Mouse (Mus musculus) forebrain, embryonic 12.5 days (tissue): ENCODE measurements around the gene A730049H05Rik. TPM values are rescaled to one million over a fixed set of nuclear protein-coding genes. Genes with fewer than 3 reads are reported as not detected.

ENCODE experiments used
- ATAC-seq: fragments of 200-750 bp; cut with Nextera tagmentation; 2 replicates; pipeline ENCODE4 v1.8.0; 2017; ENCODE audit warnings: moderate TSS enrichment; ENCODE audit not compliant: low FRiP score
- H3K27ac ChIP-seq: fragments of 300-500 bp; sonication (generic); 2 replicates; pipeline ENCODE4 v1.5.1; 2016; ENCODE audit warnings: mild to moderate bottlenecking
- H3K27me3 ChIP-seq: fragments of 300-500 bp; sonication (generic); 2 replicates; pipeline ENCODE4 v1.6.1; 2016; ENCODE audit warnings: mild to moderate bottlenecking
- H3K36me3 ChIP-seq: fragments of 300-500 bp; sonication (generic); replicated peaks from 2 replicates; pipeline ENCODE4 v1.6.1; 2016; ENCODE audit warnings: mild to moderate bottlenecking
- H3K4me1 ChIP-seq: fragments of 300-500 bp; sonication (generic); 2 replicates; pipeline ENCODE4 v1.6.1; 2016
- H3K4me2 ChIP-seq: fragments of 300-500 bp; sonication (generic); 2 replicates; pipeline ENCODE4 v1.6.1; 2016; ENCODE audit warnings: mild to moderate bottlenecking, moderate library complexity
- H3K4me3 ChIP-seq: fragments of 300-500 bp; sonication (generic); replicated peaks from 2 replicates; pipeline ENCODE4 v1.5.1; 2016; ENCODE audit warnings: mild to moderate bottlenecking
- H3K9ac ChIP-seq: fragments of 300-500 bp; sonication (generic); 2 replicates; pipeline ENCODE4 v1.6.1; 2016; ENCODE audit warnings: mild to moderate bottlenecking
- H3K9me3 ChIP-seq: fragments of 300-500 bp; sonication (generic); 2 replicates; pipeline ENCODE4 v1.6.1; 2016
- WGBS: fragments of 180-500 bp; shearing (Covaris S2); methylation state at CpG from one replicate; pipeline ENCODE4 v1.1.7; 2016; 5-methylcytosine and 5-hydroxymethylcytosine counted together
- polyA plus RNA-seq: library from polyadenylated mRNA; unstranded; fragments of >200 nt; fragmentation: Nextera tagmentation; extraction: Ambion mirVana; gene quantifications from 2 replicates; pipeline ENCODE4 v1.2.1, GENCODE M21; 2016

A730049H05Rik gene
- polyA plus RNA-seq, 1 experiment from 2014 or later, result 0.49 TPM

DNA sequence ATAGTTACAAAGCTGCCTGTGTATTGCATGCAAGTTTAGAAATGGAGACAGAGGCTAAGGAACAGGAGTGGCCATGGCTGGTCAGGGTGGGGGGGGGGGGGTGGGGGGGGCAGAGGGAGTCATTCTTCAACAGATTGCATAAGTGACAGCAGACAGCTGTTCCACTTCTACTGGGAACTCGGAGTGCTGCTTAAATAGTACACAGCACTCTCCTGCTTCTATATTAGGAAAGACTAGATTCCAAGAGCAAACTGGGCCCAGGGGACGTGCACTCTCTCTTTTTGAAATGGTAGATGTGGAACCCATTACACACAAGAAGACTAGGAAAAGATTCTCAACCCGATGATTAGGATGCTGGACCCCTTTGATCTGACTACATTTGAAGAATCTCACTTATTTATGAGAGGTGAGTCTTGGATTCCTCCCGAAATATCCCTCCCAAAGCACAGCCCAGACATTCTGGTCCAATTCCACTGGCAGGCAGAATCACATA, 52.9 kb downstream of the A730049H05Rik start, which contains the start of gene Gm15737:
Gm15737 (plus strand) TSS at position 269 of the 493 bp plus-strand sequence.
- Histone ChIP-seq H3K4me3 (no peak within 1 kb of the TSS), H3K9me3 (no peaks in the 10 kb centered on the region), H3K4me1 (peaks cover 3% of the 10 kb centered on the region; the same call in 1 of the 2 replicates), H3K27ac (no peak within 1 kb of the TSS), H3K27me3 (no peaks in the 10 kb centered on the region), H3K36me3 (no peaks in the 10 kb centered on the region), H3K9ac (no peak within 1 kb of the TSS), H3K4me2 (no peak within 1 kb of the TSS)
- WGBS, result 66% methylated on average over 4 of the region's 4 CpGs
- ATAC-seq, result no peak

GRCm38 (mm10) chr6:92869582-92870219, 53.4 kb downstream of the A730049H05Rik start:
- H3K4me2 ChIP-seq, result no peak overlapping the region
- ATAC-seq, result no peak; the same call in 1 of the 2 replicates
- H3K27ac ChIP-seq, result no peak overlapping the region
- no peaks in the 10 kb centered on the region for H3K36me3 ChIP-seq
- no peak overlapping the region for H3K9ac ChIP-seq
- H3K4me3 ChIP-seq, result no peak overlapping the region
- no peaks in the 10 kb centered on the region for H3K9me3 ChIP-seq
- H3K27me3 ChIP-seq, result no peaks in the 10 kb centered on the region
- peaks cover 3% of the 10 kb centered on the region; the same call in 1 of the 2 replicates for H3K4me1 ChIP-seq
- 78% methylated on average over 16 of the region's 16 CpGs for WGBS

GRCm38 (mm10) chr6:92871813-92872212, 55.5 kb downstream of the A730049H05Rik start:
- Histone ChIP-seq H3K4me3 (no peak overlapping the region), H3K27ac (no peak overlapping the region), H3K27me3 (no peaks in the 10 kb centered on the region), H3K4me2 (no peak overlapping the region), H3K9ac (no peak overlapping the region), H3K4me1 (peaks cover 3% of the 10 kb centered on the region; the same call in 1 of the 2 replicates), H3K9me3 (no peaks in the 10 kb centered on the region), H3K36me3 (no peaks in the 10 kb centered on the region)
- no peak for ATAC-seq
- 52% methylated on average over 4 of the region's 4 CpGs for WGBS

GRCm38 (mm10) chr6:92872766-92873165, 56.5 kb downstream of the A730049H05Rik start:
- Histone ChIP-seq H3K9me3 (no peaks in the 10 kb centered on the region), H3K27me3 (no peaks in the 10 kb centered on the region), H3K36me3 (no peaks in the 10 kb centered on the region), H3K4me1 (peaks cover 3% of the 10 kb centered on the region; the same call in 1 of the 2 replicates), H3K9ac (no peak overlapping the region), H3K27ac (no peak overlapping the region), H3K4me2 (no peak overlapping the region), H3K4me3 (no peak overlapping the region)
- 92% methylated on average over 10 of the region's 10 CpGs for WGBS
- ATAC-seq, result no peak

GRCm38 (mm10) chr6:92874854-92875253, 58.6 kb downstream of the A730049H05Rik start:
- WGBS, result 80% methylated on average over 5 of the region's 5 CpGs
- H3K9ac ChIP-seq, result no peak overlapping the region
- no peak overlapping the region for H3K27ac ChIP-seq
- H3K4me1 ChIP-seq, result no peaks in the 10 kb centered on the region; the same call in 1 of the 2 replicates
- no peak overlapping the region for H3K4me2 ChIP-seq
- H3K9me3 ChIP-seq, result no peaks in the 10 kb centered on the region
- no peak for ATAC-seq
- no peak overlapping the region for H3K4me3 ChIP-seq
- H3K27me3 ChIP-seq, result no peaks in the 10 kb centered on the region
- H3K36me3 ChIP-seq, result no peaks in the 10 kb centered on the region

DNA sequence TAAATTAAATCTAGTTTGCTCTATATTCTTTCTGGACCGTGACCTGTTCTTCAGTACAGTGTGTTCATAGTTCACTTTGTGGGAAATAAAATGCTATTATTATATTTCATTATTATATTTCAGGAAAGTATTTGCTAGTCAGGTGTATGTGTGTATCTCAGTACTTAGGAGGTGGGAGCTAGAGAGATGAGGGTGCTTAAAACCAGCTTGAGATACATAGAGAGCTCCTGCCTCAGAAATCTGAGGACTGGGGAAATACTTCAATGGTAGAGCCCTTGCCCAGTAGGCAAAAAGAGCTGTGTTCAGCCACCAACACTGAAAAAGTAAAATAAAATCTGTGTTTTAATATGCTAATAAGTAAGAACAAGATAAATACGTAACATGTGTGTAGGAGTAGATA, 59.1 kb downstream of the A730049H05Rik start:
- ATAC-seq, result no peak
- no peak overlapping the region for H3K9ac ChIP-seq
- H3K27me3 ChIP-seq, result no peaks in the 10 kb centered on the region
- no peaks in the 10 kb centered on the region for H3K36me3 ChIP-seq
- WGBS, result 89% methylated on average over 2 of the region's 2 CpGs
- no peaks in the 10 kb centered on the region; the same call in 1 of the 2 replicates for H3K4me1 ChIP-seq
- no peak overlapping the region for H3K4me2 ChIP-seq
- H3K27ac ChIP-seq, result no peak overlapping the region
- no peak overlapping the region for H3K4me3 ChIP-seq
- no peaks in the 10 kb centered on the region for H3K9me3 ChIP-seq

- H3K4me3 ChIP-seq, result no peak overlapping the region
- H3K4me2 ChIP-seq, result no peak overlapping the region
- no peak overlapping the region for H3K27ac ChIP-seq
- no peak overlapping the region for H3K9ac ChIP-seq
- no peak for ATAC-seq
- 85% methylated on average over 5 of the region's 5 CpGs for WGBS
- H3K27me3 ChIP-seq, result no peaks in the 10 kb centered on the region
- H3K36me3 ChIP-seq, result no peaks in the 10 kb centered on the region
- no peaks in the 10 kb centered on the region for H3K9me3 ChIP-seq
- no peaks in the 10 kb centered on the region; the same call in 1 of the 2 replicates for H3K4me1 ChIP-seq
These were observed 59.8 kb downstream of the A730049H05Rik start for GRCm38 (mm10) chr6:92876121-92876520.

- H3K4me1 ChIP-seq, result no peaks in the 10 kb centered on the region
- H3K4me3 ChIP-seq, result no peak overlapping the region
- no peak overlapping the region for H3K27ac ChIP-seq
- no peak overlapping the region for H3K9ac ChIP-seq
- no peak for ATAC-seq
- H3K4me2 ChIP-seq, result no peak overlapping the region
- no peaks in the 10 kb centered on the region for H3K9me3 ChIP-seq
- WGBS, result 89% methylated on average over 4 of the region's 4 CpGs
- 0 out of 2 replicates have a peak, but pooled peaks cover 5% of the 10 kb centered on the region for H3K27me3 ChIP-seq
- no peaks in the 10 kb centered on the region for H3K36me3 ChIP-seq
These were observed 61.0 kb downstream of the A730049H05Rik start for GRCm38 (mm10) chr6:92877236-92877635.

DNA sequence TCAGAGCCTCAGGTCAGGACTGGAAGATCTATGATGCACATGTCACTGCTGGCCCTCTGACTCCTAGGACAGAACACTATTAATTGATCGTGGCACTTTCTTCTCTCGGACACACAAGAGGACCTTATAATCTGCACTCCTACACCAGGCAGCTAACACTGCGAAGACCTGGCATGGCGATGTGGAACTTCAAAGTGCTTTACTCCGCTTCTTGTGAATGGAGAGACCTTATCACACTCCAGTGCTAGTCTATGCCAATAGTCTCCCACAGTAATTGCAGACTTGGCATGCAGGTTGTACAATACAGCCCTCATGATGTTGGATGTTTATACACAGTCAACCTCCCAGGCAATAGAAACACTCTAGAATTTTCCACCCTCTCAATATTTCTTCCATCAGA, 62.5 kb downstream of the A730049H05Rik start:
- H3K36me3 ChIP-seq, result no peaks in the 10 kb centered on the region
- no peaks in the 10 kb centered on the region for H3K9me3 ChIP-seq
- 0 out of 2 replicates have a peak, but pooled peaks cover 6% of the 10 kb centered on the region for H3K27me3 ChIP-seq
- 93% methylated on average over 5 of the region's 5 CpGs for WGBS
- no peak overlapping the region for H3K27ac ChIP-seq
- no peak overlapping the region for H3K4me2 ChIP-seq
- H3K4me1 ChIP-seq, result peaks cover 12% of the 10 kb centered on the region
- ATAC-seq, result no peak
- no peak overlapping the region for H3K4me3 ChIP-seq
- H3K9ac ChIP-seq, result no peak overlapping the region

DNA sequence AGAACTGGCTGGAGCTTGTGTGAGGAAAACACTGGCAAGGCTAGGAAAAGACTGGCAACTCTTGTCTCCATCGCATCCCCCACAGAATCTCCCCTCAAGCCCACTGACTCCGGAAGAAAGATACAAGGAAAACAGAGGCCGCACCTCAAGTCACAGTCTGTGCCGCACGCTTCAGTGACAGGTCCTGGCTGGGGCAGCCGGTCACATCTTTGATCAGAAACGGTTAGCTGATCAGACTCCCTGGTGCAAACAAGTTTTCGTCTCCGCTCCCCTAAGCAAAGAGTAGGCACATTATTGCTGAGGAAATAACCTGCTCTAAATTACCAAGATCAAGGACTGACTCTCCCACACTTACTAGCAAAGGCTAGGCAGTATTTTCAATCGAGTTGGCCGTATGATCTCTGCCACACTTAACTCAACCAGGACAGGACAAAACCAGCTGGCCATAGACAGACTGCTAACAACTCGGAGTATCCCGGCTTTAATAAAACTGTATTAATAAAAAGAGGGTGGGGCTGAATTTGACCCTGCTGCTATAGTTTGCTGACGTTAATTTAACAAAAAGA, 63.5 kb downstream of the A730049H05Rik start:
- Histone ChIP-seq H3K9me3 (no peaks in the 10 kb centered on the region), H3K4me3 (no peak overlapping the region), H3K27ac (no peak overlapping the region), H3K9ac (no peak overlapping the region), H3K27me3 (0 out of 2 replicates have a peak, but pooled peaks cover 6% of the 10 kb centered on the region), H3K4me1 (peaks cover 12% of the 10 kb centered on the region), H3K4me2 (no peak overlapping the region), H3K36me3 (no peaks in the 10 kb centered on the region)
- WGBS, result 86% methylated on average over 14 of the region's 14 CpGs
- ATAC-seq, result no peak

- H3K9me3 ChIP-seq, result no peaks in the 10 kb centered on the region
- H3K4me3 ChIP-seq, result no peak overlapping the region
- no peak overlapping the region for H3K9ac ChIP-seq
- H3K4me1 ChIP-seq, result peaks cover 12% of the 10 kb centered on the region
- H3K27ac ChIP-seq, result no peak overlapping the region
- no peak overlapping the region for H3K4me2 ChIP-seq
- WGBS, result 71% methylated on average over 5 of the region's 5 CpGs
- no peak for ATAC-seq
- no peaks in the 10 kb centered on the region for H3K36me3 ChIP-seq
- 0 out of 2 replicates have a peak, but pooled peaks cover 6% of the 10 kb centered on the region for H3K27me3 ChIP-seq
These were observed 66.2 kb downstream of the A730049H05Rik start for GRCm38 (mm10) chr6:92882446-92882845.

GRCm38 (mm10) chr6:92883131-92883900, 67.0 kb downstream of the A730049H05Rik start:
- 12% methylated on average over 9 of the region's 9 CpGs for WGBS
- no peak for ATAC-seq
- Histone ChIP-seq H3K4me1 (peaks cover 12% of the 10 kb centered on the region), H3K27ac (no peak overlapping the region), H3K9ac (no peak overlapping the region), H3K9me3 (no peaks in the 10 kb centered on the region), H3K4me2 (no peak overlapping the region), H3K27me3 (0 out of 2 replicates have a peak, but pooled peaks cover 6% of the 10 kb centered on the region), H3K4me3 (no peak overlapping the region), H3K36me3 (no peaks in the 10 kb centered on the region)
